Mouse (Mus musculus) left cerebral cortex, adult 8-10 months (tissue): ENCODE measurements at regions not wholly inside any gene's neighbourhood (a gene's known extent, or its start where the extent isn't known, plus 50 kb on each side); places are given as distances from the start of the nearest gene placed in this dataset.
"Not testable (repeated sequence)": the region's sequence is repeated elsewhere in the genome, so short reads cannot be mapped to it uniquely, and the experiment has no call there.

Experiments
- DNase-seq, 2 experiments: peaks; one replicate each; pipeline ENCODE4 v3.0.0; 2022; ENCODE audit warnings: low spot score in 2 of 2

GRCm38 (mm10) chr2:117450172-117450865, 107.5 kb upstream of the Rasgrp1 start:
- DNase-seq, result peak in 1 of 2 experiments; percentile 47

- DNase-seq, result no peak
These were observed 109.0 kb upstream of the Rasgrp1 start for GRCm38 (mm10) chr2:117451818-117452217.

GRCm38 (mm10) chr2:117455021-117455739, 112.4 kb upstream of the Rasgrp1 start:
- no peak for DNase-seq

- DNase-seq, result no peak
These were observed 113.1 kb upstream of the Rasgrp1 start for GRCm38 (mm10) chr2:117455740-117456455.

GRCm38 (mm10) chr2:117456456-117457020, 113.7 kb upstream of the Rasgrp1 start:
- no peak for DNase-seq

- no peak for DNase-seq
These were observed 118.9 kb upstream of the Rasgrp1 start for GRCm38 (mm10) chr2:117461541-117462290.

GRCm38 (mm10) chr2:117474885-117475542, 132.2 kb upstream of the Rasgrp1 start:
- no peak for DNase-seq

- DNase-seq, result no peak
These were observed 132.8 kb upstream of the Rasgrp1 start for GRCm38 (mm10) chr2:117475561-117475960.

- DNase-seq, result not testable (repeated sequence)
These were observed 134.7 kb upstream of the Rasgrp1 start for GRCm38 (mm10) chr2:117477503-117477902.

- not testable (repeated sequence) for DNase-seq
These were observed 136.6 kb upstream of the Rasgrp1 start for GRCm38 (mm10) chr2:117479244-117480009.

GRCm38 (mm10) chr2:117486447-117486846, 143.6 kb upstream of the Rasgrp1 start:
- DNase-seq, result peak in 1 of 2 experiments; percentile 7

- DNase-seq, result no peak
These were observed 155.8 kb upstream of the Rasgrp1 start for GRCm38 (mm10) chr2:117498565-117498964.

GRCm38 (mm10) chr2:117502611-117503010, 159.8 kb upstream of the Rasgrp1 start:
- DNase-seq, result no peak

- no peak for DNase-seq
These were observed 168.9 kb upstream of the Rasgrp1 start for GRCm38 (mm10) chr2:117511737-117512136.

- DNase-seq, result no peak
These were observed 169.8 kb upstream of the Rasgrp1 start for GRCm38 (mm10) chr2:117512551-117512950.

GRCm38 (mm10) chr2:117524437-117524836, 181.6 kb upstream of the Rasgrp1 start:
- no peak for DNase-seq

GRCm38 (mm10) chr2:117538865-117539264, 196.1 kb upstream of the Rasgrp1 start:
- DNase-seq, result no peak

GRCm38 (mm10) chr2:117539285-117539684, 196.5 kb upstream of the Rasgrp1 start:
- no peak for DNase-seq

GRCm38 (mm10) chr2:117541471-117541870, 198.7 kb upstream of the Rasgrp1 start:
- DNase-seq, result peak; percentile 37 to 57

GRCm38 (mm10) chr2:117542298-117542697, 199.5 kb upstream of the Rasgrp1 start:
- no peak for DNase-seq
